Mouse (Mus musculus) bone marrow, adult 2 months (tissue): Measurements from ENCODE around the gene Aif1. TPM values are rescaled to one million over a fixed set of nuclear protein-coding genes. Genes with fewer than 3 reads are reported as not detected.
A peak's percentile ranks its signal among the peaks of the same experiment; 100 is the strongest.

Experiments used
- H3K27ac ChIP-seq: fragments of 200-500 bp; 2 replicates; pipeline ENCODE4 v1.5.1; 2012; ENCODE audit warnings: low read depth, mild to moderate bottlenecking, control low read depth, inconsistent platforms, low read length; ENCODE audit not compliant: control insufficient read depth, poor library complexity, insufficient read depth
- H3K4me1 ChIP-seq: fragments of 200-500 bp; 2 replicates; pipeline ENCODE4 v1.6.1; 2011; ENCODE audit warnings: low read length; ENCODE audit not compliant: control insufficient read depth, insufficient read depth
- H3K4me3 ChIP-seq: fragments of 200-500 bp; replicated peaks from 2 replicates; pipeline ENCODE3; 2011; ENCODE audit warnings: mild to moderate bottlenecking, low read depth, low read length, control low read depth; ENCODE audit not compliant: control insufficient read depth
- CTCF ChIP-seq: fragments of 200-500 bp; IDR thresholded peaks from 2 replicates; pipeline ENCODE4 v1.5.1; 2011; ENCODE audit warnings: low read length, control low read depth; ENCODE audit not compliant: control insufficient read depth, insufficient read depth
- POLR2A ChIP-seq: fragments of 200-500 bp; IDR thresholded peaks from 2 replicates; pipeline ENCODE4 v1.6.1; 2011; ENCODE audit warnings: low read depth, mild to moderate bottlenecking, control low read depth, low read length, borderline replicate concordance; ENCODE audit not compliant: control insufficient read depth
- WGBS: fragments of 180-500 bp; shearing (Covaris S2); methylation state at CpG from one replicate; pipeline ENCODE4 v1.1.7; 2018; 5-methylcytosine and 5-hydroxymethylcytosine counted together
- polyA plus RNA-seq: library from polyadenylated mRNA; stranded (reverse); fragments of >200 nt; gene quantifications from 2 replicates; pipeline ENCODE4 v1.2.4, GENCODE M21; 2011; ENCODE audit warnings: low replicate concordance; ENCODE audit not compliant: missing spikeins, insufficient read depth, insufficient read length

Aif1 gene
- polyA plus RNA-seq, 1 experiment: 48.9 TPM

DNA sequence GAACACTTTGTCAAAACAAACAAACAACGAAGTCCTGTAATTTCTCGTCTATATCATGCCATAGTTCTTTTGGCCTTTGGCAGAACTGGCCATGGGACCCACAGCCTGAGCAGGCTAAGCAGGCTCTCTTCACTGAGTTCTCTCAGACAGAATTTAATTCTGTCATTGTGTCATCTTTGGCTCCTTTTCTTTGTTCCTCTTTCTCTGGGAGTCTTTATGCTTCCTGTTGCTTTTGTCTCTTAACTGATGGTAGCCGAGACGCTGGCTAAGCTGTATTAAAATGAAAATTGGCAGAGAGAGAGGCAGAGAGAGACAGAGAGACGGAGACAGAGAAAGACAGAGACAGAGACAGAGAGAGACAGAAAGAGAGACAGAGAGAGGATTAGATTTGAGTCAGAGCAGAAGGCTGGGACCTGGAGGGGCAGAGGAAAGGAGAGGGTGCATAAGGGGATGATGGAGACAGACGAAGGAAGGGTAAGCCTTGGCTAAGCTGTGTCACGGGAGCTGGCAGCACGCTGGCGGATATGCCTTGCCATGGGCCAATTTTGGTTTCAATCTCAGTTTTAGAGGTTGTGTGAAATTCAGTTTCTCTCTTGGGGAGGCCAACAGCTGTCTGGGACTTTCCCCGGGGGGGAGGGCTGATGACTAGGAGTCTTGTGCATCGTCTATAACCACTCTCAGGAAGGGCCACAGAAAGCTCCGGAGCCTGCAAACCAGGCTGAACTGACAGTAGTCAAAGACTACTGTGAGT lies 34.1 kb upstream of the Aif1 start:
- TF ChIP-seq POLR2A: no peak
- no peak for TF ChIP-seq CTCF
- Histone ChIP-seq H3K27ac (peak overlapping the region; percentile 57), H3K4me3 (no peak overlapping the region), H3K4me1 (peaks cover 13% of the 10 kb centered on the region)
- 13% methylated on average over 12 of the region's 12 CpGs for WGBS

- no peak for TF ChIP-seq CTCF
- no peak for TF ChIP-seq POLR2A
- peak overlapping the region; percentile 17 for H3K4me3 ChIP-seq
- H3K27ac ChIP-seq: peak overlapping the region; percentile 35
- 53% methylated on average over 10 of the region's 10 CpGs for WGBS
- peaks cover 9% of the 10 kb centered on the region for H3K4me1 ChIP-seq
Measured at GRCm38 (mm10) chr17:35205380-35205769, 29.5 kb upstream of the Aif1 start.

GRCm38 (mm10) chr17:35204494-35205379 lies 28.9 kb upstream of the Aif1 start, which contains the start of gene Lta:
Lta (minus strand) TSS chr17:35205351.
- Histone ChIP-seq H3K27ac (peak within 1 kb of the TSS; percentile 40), H3K4me1 (peaks cover 8% of the 10 kb centered on the region), H3K4me3 (peak within 1 kb of the TSS; percentile 42)
- WGBS: 44% methylated on average over 20 of the region's 20 CpGs
- TF ChIP-seq POLR2A (no peak), CTCF (no peak)

DNA sequence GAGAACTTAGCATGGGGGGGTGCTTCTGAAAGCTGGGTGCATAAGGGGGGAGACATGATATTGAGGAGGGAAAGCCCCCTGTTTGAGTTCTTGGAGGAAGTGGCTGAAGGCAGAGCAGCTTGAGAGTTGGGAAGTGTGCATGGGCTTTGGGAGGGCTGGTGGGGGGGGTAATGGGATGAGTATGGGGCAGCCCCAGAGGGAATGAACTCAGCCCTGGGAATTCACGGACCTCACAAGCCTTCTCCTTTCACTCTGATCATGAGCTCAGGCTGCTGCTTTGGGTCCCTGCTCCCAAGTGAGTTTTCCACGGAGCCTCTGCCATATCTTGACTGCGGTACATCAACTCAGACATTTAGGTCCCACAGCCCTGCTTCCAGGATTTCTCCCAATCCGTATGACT lies 26.6 kb upstream of the Aif1 start:
- Histone ChIP-seq H3K27ac (peak overlapping the region; percentile 85; the same call in 1 of the 2 replicates), H3K4me1 (no peaks in the 10 kb centered on the region), H3K4me3 (no peak overlapping the region)
- TF ChIP-seq POLR2A (no peak), CTCF (no peak)
- WGBS: 71% methylated on average over 4 of the region's 4 CpGs

- WGBS: 1% methylated on average over 13 of the region's 13 CpGs
- peak within 1 kb of the TSS; percentile 85 for H3K27ac ChIP-seq
- peak within 1 kb of the TSS; percentile 99 for H3K4me3 ChIP-seq
- TF ChIP-seq CTCF (no peak), POLR2A (peak; percentile 95)
- no peaks in the 10 kb centered on the region for H3K4me1 ChIP-seq
Measured at GRCm38 (mm10) chr17:35201787-35202186, 25.9 kb upstream of the Aif1 start, which contains the start of gene Tnf. Tnf (minus strand) TSS chr17:35202007.

DNA sequence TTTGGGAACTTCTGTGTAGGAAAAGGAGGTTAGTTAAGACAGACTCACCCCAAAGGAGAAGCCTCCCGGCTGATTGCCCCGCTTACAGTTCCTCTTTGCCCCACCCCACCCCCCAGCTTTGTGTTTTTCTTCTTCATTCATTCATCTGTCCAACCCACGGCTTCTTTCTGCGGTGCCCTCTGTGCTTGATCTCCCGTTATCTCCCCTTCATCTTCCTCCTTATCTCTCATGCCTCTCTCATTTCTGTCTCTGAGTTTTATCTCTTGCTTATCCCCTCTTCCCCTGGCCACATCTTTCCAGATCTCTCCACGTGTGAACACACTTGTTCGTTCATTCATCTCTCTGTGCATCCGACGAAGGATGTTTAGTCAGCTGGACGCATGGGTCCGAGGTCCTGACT lies 25.3 kb upstream of the Aif1 start:
- Histone ChIP-seq H3K4me3 (peak overlapping the region; percentile 99), H3K4me1 (no peaks in the 10 kb centered on the region), H3K27ac (peak overlapping the region; percentile 85)
- TF ChIP-seq CTCF (no peak), POLR2A (no peak)
- 2% methylated on average over 11 of the region's 11 CpGs for WGBS

DNA sequence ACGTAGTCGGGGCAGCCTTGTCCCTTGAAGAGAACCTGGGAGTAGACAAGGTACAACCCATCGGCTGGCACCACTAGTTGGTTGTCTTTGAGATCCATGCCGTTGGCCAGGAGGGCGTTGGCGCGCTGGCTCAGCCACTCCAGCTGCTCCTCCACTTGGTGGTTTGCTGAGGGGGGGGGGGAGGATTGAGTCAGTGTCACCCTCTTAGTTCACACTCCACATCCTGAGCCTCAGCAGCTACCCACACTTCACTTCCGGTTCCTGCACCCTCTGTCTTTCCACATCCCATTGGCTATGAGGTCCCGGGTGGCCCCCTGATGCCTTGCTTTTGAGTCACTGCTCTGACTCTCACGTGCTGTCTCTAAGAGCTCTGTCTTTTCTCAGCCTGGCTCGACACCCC lies 24.5 kb upstream of the Aif1 start:
- Histone ChIP-seq H3K27ac (peak overlapping the region; percentile 85), H3K4me1 (no peaks in the 10 kb centered on the region), H3K4me3 (peak overlapping the region; percentile 99)
- TF ChIP-seq CTCF (no peak), POLR2A (peak; percentile 52; the same call in 1 of the 2 replicates)
- WGBS: 2% methylated on average over 11 of the region's 11 CpGs

DNA sequence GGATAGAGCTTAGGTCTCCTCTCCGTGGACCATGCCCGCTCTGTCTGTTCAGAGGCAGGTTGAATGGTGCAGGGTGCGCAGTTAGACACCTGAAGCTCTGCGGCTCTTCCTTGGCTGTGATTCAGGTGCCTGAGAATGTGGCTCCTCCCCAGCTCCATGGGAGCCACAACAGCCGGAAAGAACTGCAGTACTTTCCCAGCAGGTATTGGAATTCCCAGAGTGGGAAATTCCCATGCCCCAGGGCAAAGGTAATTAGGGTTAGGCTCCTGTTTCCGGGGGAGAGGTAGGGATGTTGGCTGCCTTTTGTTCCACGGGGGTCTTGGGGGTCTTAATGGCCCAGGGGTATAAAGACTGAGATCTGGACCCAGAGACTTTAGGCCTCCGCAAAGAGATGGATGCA lies 23.1 kb upstream of the Aif1 start:
- Histone ChIP-seq H3K4me1 (peaks cover 2% of the 10 kb centered on the region; the same call in 1 of the 2 replicates), H3K4me3 (no peak overlapping the region), H3K27ac (no peak overlapping the region)
- 84% methylated on average over 8 of the region's 8 CpGs for WGBS
- TF ChIP-seq POLR2A: no peak
- TF ChIP-seq CTCF: no peak
